In the genomic region with DNA sequence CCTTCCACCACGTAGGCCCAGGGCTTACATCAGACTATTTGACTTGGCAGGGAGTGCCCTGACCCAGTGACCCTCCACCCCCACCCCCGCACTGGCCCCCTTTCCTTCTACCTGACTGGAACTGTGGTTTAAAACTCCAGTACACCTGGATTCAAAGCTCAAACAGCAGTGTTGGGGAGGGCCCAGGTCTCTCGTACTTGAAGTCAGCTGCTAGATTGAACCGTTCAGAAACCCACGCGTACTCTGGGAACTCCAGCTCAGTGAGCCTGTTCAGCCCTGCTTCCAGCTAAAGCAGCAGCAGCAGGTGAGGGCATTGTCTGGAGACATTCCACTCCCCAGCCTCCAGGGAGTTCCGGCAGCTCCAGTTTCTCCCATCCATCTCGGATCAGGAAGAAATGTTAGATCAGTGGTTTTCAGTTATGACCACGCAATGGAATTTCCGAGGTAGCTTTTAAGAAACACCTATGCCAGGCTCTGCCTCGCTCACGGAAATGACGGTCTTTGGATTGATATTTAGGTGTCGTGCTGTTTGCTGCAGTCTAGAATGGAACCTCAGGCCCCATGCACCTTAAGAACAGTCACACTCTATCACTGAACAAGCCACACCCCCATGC, we compare ENCODE assay signal across 11 mouse cellular contexts. TPM values are rescaled to one million over a fixed set of nuclear protein-coding genes. Genes with fewer than 3 reads are reported as not detected.
A peak's percentile ranks its signal among the peaks of the same experiment; 100 is the strongest.
DNase-seq lines count a peak whose midpoint lies in the region; ATAC-seq and TF ChIP-seq lines count a peak whose summit lies in the region.
"Had no signal": no experiment of that assay in that cellular context is flagged by ENCODE, and none has a peak within 500 bp of the region (broad histone marks: within the 10 kb centered on the region; RNA-seq: fewer than 3 reads in every experiment).

No protein-coding gene starts in this region.

- H3K4me1 ChIP-seq in heart, embryonic 16.5 days (ENCODE audit: control insufficient read depth, insufficient read depth, low read length): peaks cover 13% of the 10 kb centered on the region
- H3K4me1 ChIP-seq in CH12.LX (ENCODE audit: control insufficient read depth in 1 of 2, insufficient read depth in 2 of 2): peaks cover 13 to 28% of the 10 kb centered on the region in 2 experiments
- H3K4me1 ChIP-seq in midbrain, embryonic 13.5 days (replicated peaks): peaks cover 9% of the 10 kb centered on the region

- H3K36me3 ChIP-seq in heart, embryonic 16.5 days (ENCODE audit: control insufficient read depth, insufficient read depth): no peaks in the 10 kb centered on the region
- no peaks in the 10 kb centered on the region for H3K36me3 ChIP-seq in CH12.LX (replicated peaks in 1 of 2; ENCODE audit: control insufficient read depth in 1 of 2, insufficient read depth in 1 of 2, low read length in 1 of 2)
- H3K36me3 ChIP-seq in midbrain, embryonic 13.5 days: no peaks in the 10 kb centered on the region
- H3K36me3 ChIP-seq: embryonic facial prominence, embryonic 15.5 days had no signal

- TF ChIP-seq CTCF in CH12.LX (conservative IDR thresholded peaks at IDR 0.05 in 1 of 2, IDR thresholded peaks at IDR 0.05 in 1 of 2; ENCODE audit: low read depth in 2 of 2, low read length in 2 of 2): no peak

- no peak for ATAC-seq in heart, embryonic 16.5 days (replicated peaks; ENCODE audit: extremely low read depth, insufficient read depth, low FRiP score)
- no peak for ATAC-seq in midbrain, embryonic 13.5 days
- ATAC-seq: inflammation-experienced regulatory T-cells, adult 6 months had no signal

- 0 out of 2 replicates have a peak overlapping the region, but pooled peaks have one; percentile 5 for H3K9ac ChIP-seq in heart, embryonic 16.5 days (ENCODE audit: low read length)
- no peak overlapping the region for H3K9ac ChIP-seq in CH12.LX (ENCODE audit: insufficient read depth, low read depth)
- H3K9ac ChIP-seq in midbrain, embryonic 13.5 days (replicated peaks): no peak overlapping the region; the same call in 1 of the 2 replicates
- H3K9ac ChIP-seq: embryonic facial prominence, embryonic 15.5 days had no signal

- whole genome bisulfite sequencing in heart, embryonic 16.5 days: 60% methylated on average over 14 of the region's 14 CpGs
- WGBS in midbrain, embryonic 13.5 days: 58% methylated on average over 14 of the region's 14 CpGs

- H3K27me3 ChIP-seq in heart, embryonic 16.5 days (ENCODE audit: control insufficient read depth, insufficient read depth, low read length): no peaks in the 10 kb centered on the region
- H3K27me3 ChIP-seq in CH12.LX (replicated peaks): no peaks in the 10 kb centered on the region
- no peaks in the 10 kb centered on the region for H3K27me3 ChIP-seq in midbrain, embryonic 13.5 days
- H3K27me3 ChIP-seq: embryonic facial prominence, embryonic 15.5 days had no signal

- H3K27ac ChIP-seq in heart, embryonic 16.5 days (ENCODE audit: low read length): no peak overlapping the region
- H3K27ac ChIP-seq in CH12.LX (ENCODE audit: insufficient read depth, low read depth): no peak overlapping the region
- no peak overlapping the region for H3K27ac ChIP-seq in midbrain, embryonic 13.5 days
- H3K27ac ChIP-seq: embryonic facial prominence, embryonic 15.5 days had no signal

- no peak overlapping the region for H3K4me2 ChIP-seq in heart, embryonic 16.5 days (ENCODE audit: low read depth, low read length)
- 0 out of 2 replicates have a peak overlapping the region, but pooled peaks have one; percentile 2 for H3K4me2 ChIP-seq in CH12.LX (ENCODE audit: insufficient read depth, low read depth, poor library complexity, severe bottlenecking)
- no peak overlapping the region for H3K4me2 ChIP-seq in midbrain, embryonic 13.5 days (replicated peaks)
- H3K4me2 ChIP-seq: embryonic facial prominence, embryonic 15.5 days had no signal

- dilution Hi-C loops in CH12.LX (cut with MboI; ENCODE audit: extremely low pct_ligation_motif_present, extremely low pct_unique_long_range_greater_than_20kb, low sequenced_read_pairs): no loop called here

- no peak for DNase-seq in heart, postnatal 10 days
- DNase-seq in CH12.LX (ENCODE audit: extremely low read depth) (no peak), ZHBTc4 (ENCODE audit: low read depth, low spot score) (peak; percentile 64), liver (peak; percentile 34)
- no peak for DNase-seq in adrenal gland, postnatal 36 days
- DNase-seq in urinary bladder, postnatal 14 days (ENCODE audit: low spot score): no peak
- DNase-seq: gastrocnemius, postnatal 14 days had no signal

- in situ Hi-C loops in CH12.LX (cut with MboI; ENCODE audit: low pct_ligation_motif_present, low pct_unique_long_range_greater_than_20kb, low sequenced_read_pairs): loop anchor here (10.0 kb wide), 1 partner anchor 219 kb away; a partner anchor contains a TSS

- intact Hi-C loops in heart, postnatal 10 days (cut with DNase I): no loop called here

- no peak for TF ChIP-seq EP300 in CH12.LX (IDR thresholded peaks at IDR 0.05; ENCODE audit: low read length)

- no peak overlapping the region for H3K4me3 ChIP-seq in heart, embryonic 16.5 days (ENCODE audit: low read length)
- no peak overlapping the region for H3K4me3 ChIP-seq in CH12.LX (replicated peaks in 1 of 3; ENCODE audit: low read depth in 2 of 3, low read length in 2 of 3, poor library complexity in 1 of 3)
- H3K4me3 ChIP-seq in midbrain, embryonic 13.5 days (replicated peaks): no peak overlapping the region
- H3K4me3 ChIP-seq: embryonic facial prominence, embryonic 15.5 days had no signal

- H3K9me3 ChIP-seq in heart, embryonic 16.5 days (replicated peaks; ENCODE audit: control insufficient read depth, low read length): no peaks in the 10 kb centered on the region
- no peaks in the 10 kb centered on the region for H3K9me3 ChIP-seq in CH12.LX (replicated peaks; ENCODE audit: low read length)
- H3K9me3 ChIP-seq in midbrain, embryonic 13.5 days: no peaks in the 10 kb centered on the region
- H3K9me3 ChIP-seq: embryonic facial prominence, embryonic 15.5 days had no signal

- no peaks in the 10 kb centered on the region for H3K79me2 ChIP-seq in CH12.LX (replicated peaks; ENCODE audit: control insufficient read depth, extremely low read depth, insufficient read depth, poor library complexity, severe bottlenecking)

- TF ChIP-seq POLR2A in CH12.LX (IDR thresholded peaks at IDR 0.05; ENCODE audit: low read depth, low read length): no peak

- TF ChIP-seq RAD21 in CH12.LX (IDR thresholded peaks at IDR 0.05; ENCODE audit: low read depth, low read length): no peak

TF ChIP-seq in CH12.LX, 34 proteins besides CTCF, POLR2A, EP300 and RAD21:
- TF ChIP-seq KAT2A (IDR thresholded peaks at IDR 0.05; ENCODE audit: insufficient replicate concordance, low read length): no peak
- TF ChIP-seq USF2 (conservative IDR thresholded peaks at IDR 0.05; ENCODE audit: low read depth, low read length): no peak
- TF ChIP-seq E2F4 (IDR thresholded peaks at IDR 0.05; ENCODE audit: insufficient replicate concordance, low read depth, low read length): no peak
- TF ChIP-seq ZKSCAN1 (IDR thresholded peaks at IDR 0.05; ENCODE audit: borderline replicate concordance, low read depth, low read length): no peak
- TF ChIP-seq GABPA (IDR thresholded peaks at IDR 0.05; ENCODE audit: insufficient replicate concordance, low read depth, low read length): no peak
- TF ChIP-seq JUN (IDR thresholded peaks at IDR 0.05; ENCODE audit: insufficient read depth, low read depth, low read length): no peak
- TF ChIP-seq TCF12 (IDR thresholded peaks at IDR 0.05; ENCODE audit: low read depth, low read length): no peak
- no peak for TF ChIP-seq RCOR1 (conservative IDR thresholded peaks at IDR 0.05; ENCODE audit: low read depth, low read length)
- no peak for TF ChIP-seq MYC (IDR thresholded peaks at IDR 0.05; ENCODE audit: low read depth, low read length)
- TF ChIP-seq USF1 (IDR thresholded peaks at IDR 0.05; ENCODE audit: low read depth, low read length): no peak

RNA-seq across cellular contexts. Expression of a gene that starts 31.0 kb away (rescaled TPM):
- polyA plus RNA-seq in heart, embryonic 16.5 days (2015; fragmentation: Nextera tagmentation; extraction: Ambion mirVana): 0.37 and 0.41 TPM in 2 replicates
- not detected for total RNA-seq in heart, postnatal 10 days (2021)
- not detected in 2 replicates for total RNA-seq in CH12.LX (2012; rRNA removed)
- not detected in 2 replicates for total RNA-seq in CH12.LX (2014; rRNA removed)
- polyA plus RNA-seq in CH12.LX (2012; ENCODE audit: insufficient read length, low read depth): not detected in 2 replicates
- 1 to 10 TPM; 4.0 to 5.9 TPM for total RNA-seq in adrenal gland, postnatal 36 days (2021)
- 481 and 511 TPM in 2 replicates for polyA plus RNA-seq in midbrain, embryonic 13.5 days (2015; fragmentation: Nextera tagmentation; extraction: Ambion mirVana)
- total RNA-seq: gastrocnemius, postnatal 14 days had no signal
- polyA plus RNA-seq: inflammation-experienced regulatory T-cells, adult 6 months had no signal

RNA-seq across cellular contexts. Expression of a gene that starts 31.5 kb away (rescaled TPM):
- polyA plus RNA-seq in heart, embryonic 16.5 days (2015; fragmentation: Nextera tagmentation; extraction: Ambion mirVana): 136 and 142 TPM in 2 replicates
- 100 to 1,000 TPM; 107 to 127 TPM for total RNA-seq in heart, postnatal 10 days (2021)
- total RNA-seq in CH12.LX (2012; rRNA removed): 15.1 and 22.5 TPM in 2 replicates
- 21.1 and 26.0 TPM in 2 replicates for total RNA-seq in CH12.LX (2014; rRNA removed)
- polyA plus RNA-seq in CH12.LX (2012; ENCODE audit: insufficient read length, low read depth): 58.8 and 62.9 TPM in 2 replicates
- 10 to 100 TPM; 63.2 to 65.2 TPM for total RNA-seq in adrenal gland, postnatal 36 days (2021)
- 96.0 and 97.2 TPM in 2 replicates for polyA plus RNA-seq in midbrain, embryonic 13.5 days (2015; fragmentation: Nextera tagmentation; extraction: Ambion mirVana)

Comparison
In these comparisons a context has a peak if more than half of its experiments do, and no peak if none do; other contexts are left out.
1. DNase-seq: peak in ZHBTc4 (single experiment) and liver (single experiment); none in heart, postnatal 10 days (0 of 2), CH12.LX (single experiment), adrenal gland, postnatal 36 days (0 of 2) and urinary bladder, postnatal 14 days (single experiment).
2. RNA of a gene that starts 31.0 kb away (total RNA-seq): 4.0 to 5.9 TPM in adrenal gland, postnatal 36 days; not detected in heart, postnatal 10 days and not detected in CH12.LX; every median in the first group is over 4 times any median in the second.